Mouse (Mus musculus) Muller cell, postnatal 12 days (primary cell): ENCODE data around the gene Cntn1.
A peak's percentile ranks its signal among the peaks of the same experiment; 100 is the strongest.
"Not testable (repeated sequence)": the region's sequence is repeated elsewhere in the genome, so short reads cannot be mapped to it uniquely, and the experiment has no call there.

Source experiments
- DNase-seq: peaks from one replicate; pipeline ENCODE4 v3.0.0-alpha.2; 2015; ENCODE audit errors: inconsistent ontology term

Gene Cntn1

GRCm38 (mm10) chr15:92268741-92269322, 217.9 kb downstream of the Cntn1 start:
- peak; percentile 11 for DNase-seq

GRCm38 (mm10) chr15:92271801-92272365, 220.9 kb downstream of the Cntn1 start:
- DNase-seq = peak; percentile 91

- DNase-seq = no peak
Measured at GRCm38 (mm10) chr15:92276826-92277225, 225.9 kb downstream of the Cntn1 start.

GRCm38 (mm10) chr15:92277984-92278383, 227.0 kb downstream of the Cntn1 start:
- DNase-seq = no peak

GRCm38 (mm10) chr15:92280966-92281365, 230.0 kb downstream of the Cntn1 start:
- DNase-seq = no peak

GRCm38 (mm10) chr15:92287616-92288015, 236.7 kb downstream of the Cntn1 start:
- no peak for DNase-seq

GRCm38 (mm10) chr15:92296479-92296878, 245.5 kb downstream of the Cntn1 start:
- DNase-seq = peak; percentile 57

GRCm38 (mm10) chr15:92302796-92303195, 251.8 kb downstream of the Cntn1 start:
- no peak for DNase-seq

- no peak for DNase-seq
Measured at GRCm38 (mm10) chr15:92304221-92304620, 253.3 kb downstream of the Cntn1 start.

- DNase-seq = no peak
Measured at GRCm38 (mm10) chr15:92321959-92322358, 271.0 kb downstream of the Cntn1 start.

- no peak for DNase-seq
Measured at GRCm38 (mm10) chr15:92327111-92327510, 276.1 kb downstream of the Cntn1 start.

GRCm38 (mm10) chr15:92340253-92340652, 289.3 kb downstream of the Cntn1 start:
- no peak for DNase-seq

GRCm38 (mm10) chr15:92341424-92341823, 290.5 kb downstream of the Cntn1 start:
- no peak for DNase-seq

- DNase-seq = no peak
Measured at GRCm38 (mm10) chr15:92344136-92344869, 293.3 kb downstream of the Cntn1 start.

GRCm38 (mm10) chr15:92347426-92347825, 296.5 kb downstream of the Cntn1 start:
- no peak for DNase-seq

GRCm38 (mm10) chr15:92347902-92348301, 296.9 kb downstream of the Cntn1 start:
- DNase-seq = no peak

GRCm38 (mm10) chr15:92348453-92348852, 297.5 kb downstream of the Cntn1 start:
- DNase-seq = not testable (repeated sequence)

GRCm38 (mm10) chr15:92364153-92364552, 313.2 kb downstream of the Cntn1 start:
- DNase-seq = no peak

GRCm38 (mm10) chr15:92364592-92364991, 313.6 kb downstream of the Cntn1 start:
- no peak for DNase-seq
